Mouse (Mus musculus): ENCODE measurements at regions not wholly inside any gene's neighbourhood (a gene's known extent, or its start where the extent isn't known, plus 50 kb on each side); places are given as distances from the start of the nearest gene placed in this dataset.

DNA sequence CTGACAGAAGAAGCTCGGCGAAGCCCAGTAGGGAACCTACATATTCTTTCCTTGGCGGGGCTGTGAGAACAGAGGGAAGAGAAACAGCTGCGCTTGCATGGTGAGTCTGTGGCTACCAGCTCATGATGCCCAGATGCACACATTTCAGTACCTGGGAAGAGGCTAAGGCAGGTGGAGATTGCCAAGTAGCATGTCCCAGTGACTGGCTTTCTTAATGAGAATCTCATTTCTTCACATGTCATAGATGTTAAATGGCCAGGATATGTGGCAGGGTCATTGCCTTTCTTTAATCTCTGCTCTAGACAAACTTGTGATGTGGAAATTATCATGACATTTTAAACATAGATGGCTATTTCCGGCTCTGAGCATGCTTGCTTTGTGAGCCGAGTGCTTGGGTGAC, 109.5 kb upstream of the Tns3 start:
- no peak for TF ChIP-seq CTCF (IDR thresholded peaks at IDR 0.05; ENCODE audit: low read depth)
- no peak for TF ChIP-seq EP300 (optimal IDR thresholded peaks at IDR 0.05)

All from stomach, postnatal 0 days (tissue).